Mouse (Mus musculus) urinary bladder, adult 18-20 months (tissue): ENCODE measurements around the gene Nhp2.

Source experiments
- DNase-seq, 2 experiments: peaks; one replicate each; pipeline ENCODE4 v3.0.0; 2022; ENCODE audit warnings: low spot score in 2 of 2, mixed read lengths in 2 of 2

The Nhp2 gene

GRCm38 (mm10) chr11:51635525-51636322 lies 16.2 kb downstream of the Nhp2 start, which contains the start of gene Rmnd5b:
Gene Rmnd5b, minus strand, starts transcription at chr11:51635896.
- DNase-seq: peak; percentile 86 to 92

GRCm38 (mm10) chr11:51636323-51636684 lies 16.8 kb downstream of the Nhp2 start:
- no peak for DNase-seq

- no peak for DNase-seq
Measured at GRCm38 (mm10) chr11:51637971-51638414, 18.5 kb downstream of the Nhp2 start.

GRCm38 (mm10) chr11:51638497-51638896 lies 19.0 kb downstream of the Nhp2 start:
- DNase-seq: no peak

- DNase-seq: no peak
Measured at GRCm38 (mm10) chr11:51640748-51641147, 21.2 kb downstream of the Nhp2 start.

- DNase-seq: no peak
Measured at GRCm38 (mm10) chr11:51643202-51643601, 23.7 kb downstream of the Nhp2 start.

GRCm38 (mm10) chr11:51643761-51644160 lies 24.2 kb downstream of the Nhp2 start:
- no peak for DNase-seq

GRCm38 (mm10) chr11:51644217-51644616 lies 24.7 kb downstream of the Nhp2 start:
- no peak for DNase-seq

GRCm38 (mm10) chr11:51645293-51645692 lies 25.8 kb downstream of the Nhp2 start:
- DNase-seq: no peak

GRCm38 (mm10) chr11:51646245-51646644 lies 26.7 kb downstream of the Nhp2 start:
- DNase-seq: no peak

- no peak for DNase-seq
Measured at GRCm38 (mm10) chr11:51646751-51647667, 27.5 kb downstream of the Nhp2 start.

- no peak for DNase-seq
Measured at GRCm38 (mm10) chr11:51648566-51648965, 29.0 kb downstream of the Nhp2 start.

GRCm38 (mm10) chr11:51649111-51649888 lies 29.8 kb downstream of the Nhp2 start:
- DNase-seq: no peak

- no peak for DNase-seq
Measured at GRCm38 (mm10) chr11:51649889-51650199, 30.3 kb downstream of the Nhp2 start.

- no peak for DNase-seq
Measured at GRCm38 (mm10) chr11:51650261-51650660, 30.7 kb downstream of the Nhp2 start.

- DNase-seq: peak; percentile 71 to 79
Measured at GRCm38 (mm10) chr11:51650691-51651515, 31.4 kb downstream of the Nhp2 start, which contains the start of the genes N4bp3 and D930048N14Rik. Gene N4bp3, minus strand, starts transcription at chr11:51650842. Gene D930048N14Rik, plus strand, starts transcription at chr11:51650954.

GRCm38 (mm10) chr11:51652889-51653418 lies 33.4 kb downstream of the Nhp2 start:
- DNase-seq: no peak

GRCm38 (mm10) chr11:51653736-51654135 lies 34.2 kb downstream of the Nhp2 start:
- no peak for DNase-seq

GRCm38 (mm10) chr11:51654891-51655290 lies 35.4 kb downstream of the Nhp2 start:
- DNase-seq: no peak

GRCm38 (mm10) chr11:51656798-51657521 lies 37.4 kb downstream of the Nhp2 start:
- DNase-seq: peak; percentile 68 to 84
